Mouse (Mus musculus): Measurements from ENCODE around the gene Ctnnd2. TPM values are rescaled to one million over a fixed set of nuclear protein-coding genes. Genes with fewer than 3 reads are reported as not detected.

Gene Ctnnd2
- polyA plus RNA-seq, 1 experiment from 2014 or later = 26.0 TPM

DNA sequence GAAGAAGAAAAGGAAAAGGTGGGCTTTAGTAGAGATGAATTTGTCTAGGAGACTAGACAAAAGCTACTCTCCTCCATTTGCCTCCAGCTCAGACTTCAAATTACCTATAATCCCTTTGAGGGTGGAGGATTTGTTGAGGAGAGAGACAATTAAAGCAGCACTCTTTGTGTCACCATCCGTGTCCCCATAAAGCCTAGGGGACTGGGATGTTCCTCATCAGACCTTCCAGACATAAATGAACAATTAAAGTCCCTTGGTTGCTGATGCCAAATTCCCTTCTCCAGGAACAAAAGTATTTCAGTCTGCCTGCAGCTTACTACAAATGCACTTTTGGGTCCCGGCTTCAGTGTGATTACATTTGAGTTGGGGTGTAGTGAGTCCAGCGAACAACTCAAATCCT is 340.1 kb downstream of the Ctnnd2 start:
- Histone ChIP-seq H3K4me3 (no peak overlapping the region), H3K36me3 (no peaks in the 10 kb centered on the region), H3K27ac (peak overlapping the region; percentile 67), H3K9me3 (no peaks in the 10 kb centered on the region), H3K27me3 (ENCODE audit: insufficient read depth, poor library complexity, severe bottlenecking) (no peaks in the 10 kb centered on the region), H3K4me1 (replicated peaks) (peaks cover 30% of the 10 kb centered on the region)
- WGBS = 65% methylated on average over 3 of the region's 3 CpGs
- DNase-seq (ENCODE audit: low spot score) = no peak

DNA sequence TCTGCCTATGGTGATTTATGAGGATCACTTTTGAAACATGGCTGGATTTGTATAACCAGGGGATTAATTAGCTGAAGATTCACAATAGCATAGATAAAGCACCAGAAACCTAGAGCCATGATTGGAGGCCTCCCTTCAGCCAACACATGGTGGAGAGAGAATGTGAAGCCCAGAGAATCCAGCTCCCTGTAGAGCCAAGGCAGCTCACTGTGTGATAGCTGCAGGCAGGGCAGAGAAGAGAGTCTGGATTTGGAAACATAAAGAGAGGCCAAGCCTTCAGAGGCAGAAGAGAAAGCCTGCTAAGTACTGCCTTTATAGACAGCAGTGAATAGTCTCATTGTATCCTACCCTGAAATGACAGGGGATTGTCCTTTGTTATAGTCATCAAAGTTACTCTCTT is 340.7 kb downstream of the Ctnnd2 start:
- Histone ChIP-seq H3K4me1 (replicated peaks) (peaks cover 30% of the 10 kb centered on the region), H3K27ac (peak overlapping the region; percentile 67), H3K4me3 (no peak overlapping the region), H3K27me3 (ENCODE audit: insufficient read depth, poor library complexity, severe bottlenecking) (no peaks in the 10 kb centered on the region), H3K9me3 (no peaks in the 10 kb centered on the region), H3K36me3 (no peaks in the 10 kb centered on the region)
- DNase-seq (ENCODE audit: low spot score) = no peak

DNA sequence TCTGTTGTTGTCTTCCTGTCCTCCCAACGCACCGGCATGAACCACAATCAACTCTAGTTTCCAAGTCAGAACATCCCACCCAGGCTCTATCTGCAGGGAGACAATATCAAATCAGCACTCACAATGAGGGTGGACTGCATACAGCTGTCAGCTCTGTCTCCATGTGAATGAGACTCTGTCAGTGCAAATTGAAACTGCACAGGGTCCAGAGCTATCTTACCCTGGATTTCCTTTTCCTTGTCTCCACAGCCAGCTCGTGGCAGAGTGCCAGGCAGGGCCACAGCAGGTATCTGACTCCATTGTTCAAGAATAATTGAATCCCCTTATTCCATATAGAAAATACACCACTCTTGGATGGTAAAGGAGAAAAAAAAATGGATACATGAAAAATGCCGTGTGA is 343.0 kb downstream of the Ctnnd2 start:
- no peaks in the 10 kb centered on the region for H3K36me3 ChIP-seq
- H3K27me3 ChIP-seq (ENCODE audit: insufficient read depth, poor library complexity, severe bottlenecking) = no peaks in the 10 kb centered on the region
- no peak for DNase-seq (ENCODE audit: low spot score)
- no peaks in the 10 kb centered on the region for H3K9me3 ChIP-seq
- no peak overlapping the region for H3K27ac ChIP-seq
- 59% methylated on average over 4 of the region's 4 CpGs for WGBS
- H3K4me1 ChIP-seq (replicated peaks) = peaks cover 26% of the 10 kb centered on the region
- H3K4me3 ChIP-seq = no peak overlapping the region

DNA sequence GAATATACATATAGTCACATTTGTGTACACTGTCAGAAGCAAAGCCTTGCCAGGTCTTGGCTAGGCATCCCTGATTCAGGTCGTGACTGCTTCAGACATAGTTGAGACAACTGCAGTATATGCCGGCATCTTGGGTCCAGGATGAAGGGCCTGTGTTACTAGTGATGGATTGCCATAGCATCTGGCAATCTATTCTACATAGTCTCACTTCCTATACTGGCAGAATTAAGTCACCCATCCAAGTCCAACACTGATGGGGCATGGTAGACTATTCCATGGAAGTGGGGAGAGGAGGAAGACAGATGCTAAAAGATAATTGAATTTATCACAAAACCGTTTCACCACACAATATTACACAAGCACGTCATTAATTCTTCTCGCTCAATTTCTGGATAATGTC is 369.1 kb downstream of the Ctnnd2 start:
- no peak for DNase-seq (ENCODE audit: low spot score)
- Histone ChIP-seq H3K4me3 (no peak overlapping the region), H3K27ac (no peak overlapping the region), H3K27me3 (ENCODE audit: insufficient read depth, poor library complexity, severe bottlenecking) (no peaks in the 10 kb centered on the region), H3K9me3 (no peaks in the 10 kb centered on the region), H3K36me3 (no peaks in the 10 kb centered on the region), H3K4me1 (replicated peaks) (no peaks in the 10 kb centered on the region)
- WGBS = 90% methylated on average over 5 of the region's 5 CpGs

DNA sequence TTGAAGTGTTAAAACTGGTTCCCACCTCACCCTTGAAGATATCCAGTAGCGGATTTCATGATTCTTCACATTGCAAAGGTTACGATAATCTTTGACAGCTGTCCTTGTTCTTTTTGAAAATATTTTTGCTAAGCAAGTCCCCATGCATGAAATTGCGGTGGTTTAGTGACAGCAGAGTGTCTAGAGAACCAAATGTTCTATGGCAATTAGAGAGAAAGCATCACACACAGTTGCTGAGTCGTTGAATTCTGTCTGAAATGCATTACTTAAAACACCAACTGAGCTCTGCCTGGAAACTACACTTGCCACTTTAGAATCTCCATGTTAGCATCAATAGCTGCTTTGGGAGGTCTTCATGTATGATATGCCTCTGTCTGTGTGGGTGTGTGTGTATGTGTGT is 375.9 kb downstream of the Ctnnd2 start:
- Histone ChIP-seq H3K27me3 (ENCODE audit: insufficient read depth, poor library complexity, severe bottlenecking) (no peaks in the 10 kb centered on the region), H3K4me1 (replicated peaks) (no peaks in the 10 kb centered on the region), H3K4me3 (no peak overlapping the region), H3K9me3 (no peaks in the 10 kb centered on the region), H3K27ac (no peak overlapping the region), H3K36me3 (no peaks in the 10 kb centered on the region)
- 90% methylated on average over 4 of the region's 4 CpGs for WGBS
- no peak for DNase-seq (ENCODE audit: low spot score)

DNA sequence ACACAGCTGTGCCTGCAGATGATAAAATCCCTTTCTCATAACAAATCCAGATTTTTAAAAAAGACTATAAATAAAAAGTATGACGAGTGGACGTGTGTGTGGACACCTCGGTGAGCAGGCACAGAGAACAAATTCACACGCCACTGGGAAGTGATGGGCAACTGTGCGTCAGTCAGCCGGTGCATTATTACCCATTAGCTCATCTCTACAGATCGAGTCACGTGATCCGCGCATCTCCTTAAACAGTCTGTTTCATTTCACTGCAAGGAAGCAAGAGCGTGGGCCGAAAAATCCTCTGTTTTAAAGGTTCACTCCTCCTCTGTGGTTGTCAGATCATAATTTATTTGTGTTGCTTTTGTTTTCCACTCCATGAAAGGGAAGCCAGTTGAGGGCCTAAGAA is 378.6 kb downstream of the Ctnnd2 start:
- Histone ChIP-seq H3K4me3 (no peak overlapping the region), H3K27me3 (ENCODE audit: insufficient read depth, poor library complexity, severe bottlenecking) (no peaks in the 10 kb centered on the region), H3K27ac (no peak overlapping the region), H3K4me1 (replicated peaks) (0 out of 2 replicates have a peak, but pooled peaks cover 5% of the 10 kb centered on the region), H3K9me3 (no peaks in the 10 kb centered on the region), H3K36me3 (no peaks in the 10 kb centered on the region)
- DNase-seq (ENCODE audit: low spot score) = no peak
- WGBS = 95% methylated on average over 12 of the region's 12 CpGs

DNA sequence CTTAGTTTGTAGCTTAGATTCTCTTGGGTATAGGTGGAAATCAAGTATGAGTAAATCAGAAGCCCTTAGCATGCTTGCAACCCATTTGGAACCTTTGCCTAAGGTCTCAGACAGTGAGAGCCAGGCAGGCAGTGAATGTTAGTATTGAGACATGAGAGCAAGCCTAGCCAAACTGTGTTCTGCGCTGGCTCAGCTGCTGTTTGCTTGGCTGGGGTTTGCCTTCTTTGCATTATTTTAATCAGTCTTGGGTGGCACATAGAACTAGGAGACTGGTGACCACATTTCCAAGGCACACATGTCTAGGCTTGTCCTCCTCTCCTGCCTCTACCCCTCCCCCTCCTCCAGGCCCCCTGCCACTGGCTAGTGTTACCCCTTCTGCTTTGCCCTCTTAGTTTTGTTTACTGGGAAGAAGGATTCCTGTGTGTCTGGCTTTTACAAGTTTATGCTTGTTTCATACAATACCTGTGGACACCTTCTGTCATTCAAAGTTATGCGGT is 381.6 kb downstream of the Ctnnd2 start:
- no peaks in the 10 kb centered on the region for H3K36me3 ChIP-seq
- no peaks in the 10 kb centered on the region for H3K27me3 ChIP-seq (ENCODE audit: insufficient read depth, poor library complexity, severe bottlenecking)
- H3K4me1 ChIP-seq (replicated peaks) = peaks cover 28% of the 10 kb centered on the region
- no peak overlapping the region for H3K4me3 ChIP-seq
- WGBS = 94% methylated on average over 2 of the region's 2 CpGs
- no peaks in the 10 kb centered on the region for H3K9me3 ChIP-seq
- DNase-seq (ENCODE audit: low spot score) = no peak
- H3K27ac ChIP-seq = no peak overlapping the region

DNA sequence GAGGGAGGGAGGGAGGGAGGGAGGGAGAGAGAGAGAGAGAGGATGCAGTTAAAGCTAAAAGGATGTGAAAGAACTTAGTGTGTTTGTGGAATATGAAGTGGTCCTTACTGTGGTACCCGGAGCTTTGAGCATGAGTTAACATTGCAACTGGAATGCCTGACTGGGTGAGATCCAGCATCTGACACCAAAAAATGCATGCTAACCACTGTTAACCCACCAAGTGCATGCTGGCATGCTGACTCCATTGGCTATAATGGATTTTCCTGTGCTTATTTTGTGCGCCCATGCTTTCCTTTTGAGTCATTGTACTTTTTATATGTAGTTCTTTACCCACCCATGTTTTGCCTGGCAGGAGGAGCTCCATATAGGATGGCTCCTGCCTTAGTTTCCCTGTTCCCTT is 383.4 kb downstream of the Ctnnd2 start:
- H3K4me1 ChIP-seq (replicated peaks) = peaks cover 32% of the 10 kb centered on the region
- H3K27me3 ChIP-seq (ENCODE audit: insufficient read depth, poor library complexity, severe bottlenecking) = no peaks in the 10 kb centered on the region
- H3K4me3 ChIP-seq = no peak overlapping the region
- WGBS = 89% methylated on average over 2 of the region's 2 CpGs
- no peak for DNase-seq (ENCODE audit: low spot score)
- H3K27ac ChIP-seq = no peak overlapping the region
- no peaks in the 10 kb centered on the region for H3K9me3 ChIP-seq
- no peaks in the 10 kb centered on the region for H3K36me3 ChIP-seq

DNA sequence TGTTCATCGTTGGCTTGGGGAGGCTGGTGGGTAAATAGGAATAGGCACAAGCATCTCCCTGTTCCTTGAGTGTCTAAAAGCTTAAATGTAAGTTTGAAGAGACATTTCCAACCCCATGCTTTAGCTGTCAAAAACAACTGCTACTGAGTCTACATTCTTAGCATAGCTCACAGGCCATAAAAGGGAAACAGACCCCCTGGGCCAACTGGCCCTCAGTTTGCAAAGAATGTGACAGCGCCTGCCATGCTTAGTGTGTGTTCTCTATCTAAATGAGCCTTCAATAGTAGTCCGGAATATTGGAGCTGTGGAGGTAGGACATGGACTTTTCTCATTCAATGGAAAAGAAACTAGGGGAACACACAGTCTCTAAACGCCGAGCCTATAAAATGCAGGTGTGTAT is 390.0 kb downstream of the Ctnnd2 start:
- no peaks in the 10 kb centered on the region for H3K9me3 ChIP-seq
- H3K4me1 ChIP-seq (replicated peaks) = peaks cover 19% of the 10 kb centered on the region
- no peaks in the 10 kb centered on the region for H3K36me3 ChIP-seq
- H3K27ac ChIP-seq = no peak overlapping the region
- 75% methylated on average over 5 of the region's 5 CpGs for WGBS
- no peak for DNase-seq (ENCODE audit: low spot score)
- no peaks in the 10 kb centered on the region for H3K27me3 ChIP-seq (ENCODE audit: insufficient read depth, poor library complexity, severe bottlenecking)
- no peak overlapping the region for H3K4me3 ChIP-seq

DNA sequence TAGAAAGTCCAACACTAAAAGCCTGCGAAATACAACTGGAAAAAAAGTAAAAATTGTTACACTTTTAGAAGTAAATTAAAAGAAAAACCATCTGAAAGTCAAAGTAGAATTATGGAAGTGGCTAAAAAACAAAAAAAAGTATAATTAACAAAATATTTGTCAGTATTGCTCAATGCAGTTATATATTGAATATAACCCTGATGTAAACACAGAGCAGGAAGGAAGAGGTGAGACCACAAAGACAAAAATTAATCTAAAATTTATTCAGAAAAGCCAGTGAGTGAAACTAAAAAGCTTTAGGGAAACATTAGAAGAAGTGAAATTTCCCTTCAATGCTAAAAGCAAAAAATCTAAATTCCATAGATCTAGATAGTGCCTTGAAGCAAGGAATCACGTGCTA is 392.2 kb downstream of the Ctnnd2 start:
- no peaks in the 10 kb centered on the region for H3K9me3 ChIP-seq
- H3K4me1 ChIP-seq (replicated peaks) = no peaks in the 10 kb centered on the region
- no peaks in the 10 kb centered on the region for H3K36me3 ChIP-seq
- DNase-seq (ENCODE audit: low spot score) = no peak
- 91% methylated on average over 2 of the region's 2 CpGs for WGBS
- no peaks in the 10 kb centered on the region for H3K27me3 ChIP-seq (ENCODE audit: insufficient read depth, poor library complexity, severe bottlenecking)
- no peak overlapping the region for H3K27ac ChIP-seq
- H3K4me3 ChIP-seq = no peak overlapping the region

DNA sequence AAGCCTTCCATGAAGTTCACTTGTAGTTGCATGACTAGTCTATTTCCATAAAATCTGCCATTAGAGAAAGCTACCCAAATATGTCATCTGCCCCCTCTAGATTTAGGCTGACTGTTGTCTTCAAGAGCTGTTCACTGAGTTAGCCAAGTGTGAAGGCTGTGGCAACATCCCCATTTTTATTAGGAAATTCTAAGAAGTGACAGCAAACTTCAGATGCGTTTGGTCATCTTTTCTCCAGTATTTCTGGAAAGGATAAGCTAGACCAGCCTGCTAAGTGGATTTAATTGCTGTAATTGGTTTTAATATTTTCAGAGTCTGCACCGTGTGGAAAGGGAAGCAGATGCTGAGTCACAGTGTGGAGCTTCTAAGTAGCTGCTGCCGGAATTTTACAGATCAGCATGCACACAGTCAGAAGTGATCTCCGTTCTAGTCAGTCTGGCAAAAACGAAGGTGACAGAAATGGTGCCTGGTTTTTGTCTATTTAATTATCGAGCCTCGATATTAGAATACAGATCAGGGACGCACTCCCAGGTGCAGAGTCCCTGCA is 397.9 kb downstream of the Ctnnd2 start:
- H3K4me3 ChIP-seq = no peak overlapping the region
- H3K9me3 ChIP-seq = no peaks in the 10 kb centered on the region
- H3K4me1 ChIP-seq (replicated peaks) = no peaks in the 10 kb centered on the region
- no peak overlapping the region for H3K27ac ChIP-seq
- peaks cover 3% of the 10 kb centered on the region; the same call in 1 of the 2 replicates for H3K36me3 ChIP-seq
- WGBS = 89% methylated on average over 8 of the region's 8 CpGs
- no peak for DNase-seq (ENCODE audit: low spot score)
- no peaks in the 10 kb centered on the region for H3K27me3 ChIP-seq (ENCODE audit: insufficient read depth, poor library complexity, severe bottlenecking)

DNA sequence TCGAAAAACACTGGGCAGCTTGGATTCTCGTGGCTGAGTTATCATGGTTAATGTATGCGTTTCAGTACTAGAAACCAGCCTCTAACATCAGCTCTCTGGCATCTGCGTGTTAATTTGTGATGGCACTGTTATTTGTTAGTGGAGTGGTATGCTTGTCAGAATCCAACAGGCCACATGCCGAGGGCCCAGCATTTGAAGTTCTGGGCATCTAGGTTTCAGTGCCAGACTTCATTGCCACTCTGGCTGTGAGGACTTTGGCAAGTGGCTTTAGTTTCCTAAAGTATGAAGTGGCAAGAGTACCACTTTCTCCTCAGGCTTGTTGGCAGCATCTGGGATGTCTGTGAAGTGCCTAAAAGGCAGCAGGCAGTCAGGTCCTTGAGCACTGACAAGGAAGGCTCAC is 415.1 kb downstream of the Ctnnd2 start:
- DNase-seq (ENCODE audit: low spot score) = no peak
- Histone ChIP-seq H3K27me3 (ENCODE audit: insufficient read depth, poor library complexity, severe bottlenecking) (no peaks in the 10 kb centered on the region), H3K4me1 (replicated peaks) (no peaks in the 10 kb centered on the region), H3K36me3 (no peaks in the 10 kb centered on the region), H3K9me3 (no peaks in the 10 kb centered on the region), H3K27ac (no peak overlapping the region), H3K4me3 (no peak overlapping the region)
- WGBS = 88% methylated on average over 5 of the region's 5 CpGs

DNA sequence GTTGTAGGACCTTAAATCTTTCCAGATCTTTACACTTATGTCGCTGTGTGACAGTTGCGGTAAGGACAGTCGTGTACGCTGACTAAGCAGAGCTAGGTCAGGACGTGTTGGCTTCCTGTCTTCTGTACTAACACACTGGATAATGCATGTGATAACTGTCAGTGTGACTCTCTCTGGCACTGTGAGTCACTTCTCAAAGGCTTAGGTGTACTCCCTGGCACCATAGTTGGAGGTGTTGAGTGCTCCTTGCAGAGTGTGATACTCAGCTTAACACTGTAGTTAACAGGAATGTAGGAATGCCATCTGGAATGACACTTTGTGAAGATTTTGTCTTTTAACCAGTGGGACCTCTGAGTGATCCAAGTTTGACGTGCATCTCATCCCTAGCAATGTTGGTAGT is 418.5 kb downstream of the Ctnnd2 start:
- no peaks in the 10 kb centered on the region for H3K9me3 ChIP-seq
- WGBS = 94% methylated on average over 6 of the region's 6 CpGs
- H3K4me3 ChIP-seq = no peak overlapping the region
- no peak for DNase-seq (ENCODE audit: low spot score)
- H3K4me1 ChIP-seq (replicated peaks) = no peaks in the 10 kb centered on the region
- peaks cover 6% of the 10 kb centered on the region; the same call in 1 of the 2 replicates for H3K36me3 ChIP-seq
- H3K27me3 ChIP-seq (ENCODE audit: insufficient read depth, poor library complexity, severe bottlenecking) = no peaks in the 10 kb centered on the region
- no peak overlapping the region for H3K27ac ChIP-seq

DNA sequence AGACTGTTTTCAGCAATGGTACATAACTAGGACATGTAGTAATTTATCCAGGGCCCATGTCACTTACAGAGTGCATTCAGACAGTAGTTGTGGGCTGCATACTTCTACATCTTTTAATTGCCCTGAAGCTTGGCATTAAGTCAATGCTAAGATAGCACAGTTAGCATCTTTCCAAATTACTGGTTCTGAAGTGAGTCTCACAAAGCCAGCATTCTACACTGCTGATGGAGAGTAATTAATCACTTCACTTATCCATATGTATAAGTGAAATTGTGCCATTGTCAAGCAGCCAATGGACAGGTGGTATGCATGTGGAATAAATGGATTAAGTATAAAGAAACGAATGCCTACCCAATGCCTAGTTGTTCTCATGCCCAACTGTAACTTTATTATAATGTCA is 423.1 kb downstream of the Ctnnd2 start:
- Histone ChIP-seq H3K27me3 (ENCODE audit: insufficient read depth, poor library complexity, severe bottlenecking) (no peaks in the 10 kb centered on the region), H3K4me3 (no peak overlapping the region), H3K4me1 (replicated peaks) (no peaks in the 10 kb centered on the region), H3K36me3 (peaks cover 6% of the 10 kb centered on the region; the same call in 1 of the 2 replicates), H3K9me3 (no peaks in the 10 kb centered on the region), H3K27ac (no peak overlapping the region)
- 79% methylated on average over 1 of the region's 1 CpGs for WGBS
- no peak for DNase-seq (ENCODE audit: low spot score)
